Mouse (Mus musculus): ENCODE results near the gene Ifnar1. TPM values are rescaled to one million over a fixed set of nuclear protein-coding genes. Genes with fewer than 3 reads are reported as not detected.

The Ifnar1 gene
- polyA plus RNA-seq, 1 experiment from 2014 or later, result 47.3 TPM

- WGBS, result 65% methylated on average over 5 of the region's 5 CpGs
- H3K9me3 ChIP-seq (replicated peaks; ENCODE audit: control insufficient read depth, low read length), result no peaks in the 10 kb centered on the region
- H3K4me1 ChIP-seq (ENCODE audit: control insufficient read depth, insufficient read depth, low read length), result no peaks in the 10 kb centered on the region
- no peak for ATAC-seq (ENCODE audit: insufficient read depth, low FRiP score)
- H3K4me3 ChIP-seq (replicated peaks; ENCODE audit: low read length), result no peak overlapping the region
- no peak overlapping the region for H3K27ac ChIP-seq (ENCODE audit: low read length)
- H3K36me3 ChIP-seq (ENCODE audit: control insufficient read depth, insufficient read depth, low read length), result no peaks in the 10 kb centered on the region
- peak overlapping the region; percentile 10; the same call in 1 of the 2 replicates for H3K9ac ChIP-seq (ENCODE audit: low read length)
- no peaks in the 10 kb centered on the region for H3K27me3 ChIP-seq (ENCODE audit: control insufficient read depth, insufficient read depth, low read length)
- no peak overlapping the region for H3K4me2 ChIP-seq (ENCODE audit: low read depth, low read length)
Observed at GRCm38 (mm10) chr16:91458976-91459375, 26.1 kb upstream of the Ifnar1 start.

DNA sequence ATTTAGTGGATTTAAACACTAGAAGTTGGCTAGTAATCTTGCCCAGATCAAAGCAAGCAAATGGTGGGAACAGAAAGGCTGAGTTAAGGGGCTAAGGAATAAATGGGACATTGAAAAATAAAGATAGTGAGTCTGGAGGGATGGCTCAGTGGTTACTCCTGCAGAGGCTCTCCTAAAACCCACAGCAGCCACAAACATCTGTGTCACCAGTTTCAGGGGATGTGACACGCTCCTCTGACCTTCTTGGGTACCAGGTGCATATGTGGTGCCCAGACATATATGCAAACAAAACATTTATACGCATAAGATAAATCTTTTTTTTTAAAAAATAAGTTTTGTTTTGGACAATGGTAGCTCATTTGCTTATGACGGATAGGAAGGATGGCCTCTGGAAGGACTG, 25.6 kb upstream of the Ifnar1 start:
- ATAC-seq (ENCODE audit: insufficient read depth, low FRiP score), result no peak
- H3K9ac ChIP-seq (ENCODE audit: low read length), result no peak overlapping the region
- no peak overlapping the region for H3K27ac ChIP-seq (ENCODE audit: low read length)
- H3K4me3 ChIP-seq (replicated peaks; ENCODE audit: low read length), result no peak overlapping the region
- H3K4me2 ChIP-seq (ENCODE audit: low read depth, low read length), result no peak overlapping the region
- no peaks in the 10 kb centered on the region for H3K27me3 ChIP-seq (ENCODE audit: control insufficient read depth, insufficient read depth, low read length)
- H3K9me3 ChIP-seq (replicated peaks; ENCODE audit: control insufficient read depth, low read length), result no peaks in the 10 kb centered on the region
- no peaks in the 10 kb centered on the region for H3K4me1 ChIP-seq (ENCODE audit: control insufficient read depth, insufficient read depth, low read length)
- WGBS, result 87% methylated on average over 3 of the region's 3 CpGs
- no peaks in the 10 kb centered on the region for H3K36me3 ChIP-seq (ENCODE audit: control insufficient read depth, insufficient read depth, low read length)

GRCm38 (mm10) chr16:91459841-91460370, 25.1 kb upstream of the Ifnar1 start:
- Histone ChIP-seq H3K9ac (ENCODE audit: low read length) (no peak overlapping the region), H3K27me3 (ENCODE audit: control insufficient read depth, insufficient read depth, low read length) (no peaks in the 10 kb centered on the region), H3K4me3 (replicated peaks; ENCODE audit: low read length) (no peak overlapping the region), H3K9me3 (replicated peaks; ENCODE audit: control insufficient read depth, low read length) (no peaks in the 10 kb centered on the region), H3K4me2 (ENCODE audit: low read depth, low read length) (no peak overlapping the region), H3K27ac (ENCODE audit: low read length) (no peak overlapping the region), H3K36me3 (ENCODE audit: control insufficient read depth, insufficient read depth, low read length) (no peaks in the 10 kb centered on the region), H3K4me1 (ENCODE audit: control insufficient read depth, insufficient read depth, low read length) (no peaks in the 10 kb centered on the region)
- 71% methylated on average over 11 of the region's 11 CpGs for WGBS
- ATAC-seq (ENCODE audit: insufficient read depth, low FRiP score), result no peak

DNA sequence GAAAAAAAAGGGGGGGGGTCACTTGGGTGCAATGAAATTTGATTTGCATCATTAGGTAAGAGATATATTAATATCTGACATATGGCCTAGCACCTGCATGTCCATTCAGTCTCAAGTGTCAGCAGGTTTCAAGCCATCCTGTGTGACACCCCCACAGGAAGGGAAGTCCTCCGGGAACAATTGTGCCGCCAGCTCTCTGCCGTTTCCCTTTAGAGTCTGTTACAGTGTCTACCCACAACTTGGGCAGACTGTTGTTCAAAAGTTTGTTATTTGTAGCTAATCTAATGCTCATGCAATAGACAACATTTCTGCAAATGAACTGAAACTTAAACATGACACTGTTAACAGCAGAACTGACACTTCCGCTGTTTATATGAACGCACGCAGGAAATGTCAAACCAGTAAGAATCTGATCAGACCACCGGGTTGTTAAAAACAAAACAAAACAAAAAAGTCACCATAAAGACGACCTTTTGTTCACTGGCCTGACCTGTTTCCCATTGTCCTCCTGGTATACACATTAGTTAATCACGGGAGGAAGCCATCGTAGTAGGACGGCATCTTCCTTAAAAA, 23.9 kb upstream of the Ifnar1 start:
- Histone ChIP-seq H3K4me2 (ENCODE audit: low read depth, low read length) (peak overlapping the region; percentile 36; the same call in 1 of the 2 replicates), H3K9me3 (replicated peaks; ENCODE audit: control insufficient read depth, low read length) (no peaks in the 10 kb centered on the region), H3K4me3 (replicated peaks; ENCODE audit: low read length) (no peak overlapping the region), H3K9ac (ENCODE audit: low read length) (no peak overlapping the region), H3K36me3 (ENCODE audit: control insufficient read depth, insufficient read depth, low read length) (no peaks in the 10 kb centered on the region), H3K27me3 (ENCODE audit: control insufficient read depth, insufficient read depth, low read length) (no peaks in the 10 kb centered on the region), H3K4me1 (ENCODE audit: control insufficient read depth, insufficient read depth, low read length) (peaks cover 9% of the 10 kb centered on the region), H3K27ac (ENCODE audit: low read length) (peak overlapping the region; percentile 36; the same call in 1 of the 2 replicates)
- WGBS, result 50% methylated on average over 11 of the region's 11 CpGs
- ATAC-seq (ENCODE audit: insufficient read depth, low FRiP score), result no peak

- peak overlapping the region; percentile 53; the same call in 1 of the 2 replicates for H3K27ac ChIP-seq (ENCODE audit: low read length)
- peaks cover 14% of the 10 kb centered on the region for H3K4me1 ChIP-seq (ENCODE audit: control insufficient read depth, insufficient read depth, low read length)
- H3K36me3 ChIP-seq (ENCODE audit: control insufficient read depth, insufficient read depth, low read length), result no peaks in the 10 kb centered on the region
- no peak overlapping the region for H3K4me3 ChIP-seq (replicated peaks; ENCODE audit: low read length)
- WGBS, result 44% methylated on average over 9 of the region's 9 CpGs
- H3K9ac ChIP-seq (ENCODE audit: low read length), result no peak overlapping the region
- no peaks in the 10 kb centered on the region for H3K9me3 ChIP-seq (replicated peaks; ENCODE audit: control insufficient read depth, low read length)
- H3K27me3 ChIP-seq (ENCODE audit: control insufficient read depth, insufficient read depth, low read length), result no peaks in the 10 kb centered on the region
- H3K4me2 ChIP-seq (ENCODE audit: low read depth, low read length), result no peak overlapping the region
- ATAC-seq (ENCODE audit: insufficient read depth, low FRiP score), result no peak
Observed at GRCm38 (mm10) chr16:91461773-91462181, 23.3 kb upstream of the Ifnar1 start.

DNA sequence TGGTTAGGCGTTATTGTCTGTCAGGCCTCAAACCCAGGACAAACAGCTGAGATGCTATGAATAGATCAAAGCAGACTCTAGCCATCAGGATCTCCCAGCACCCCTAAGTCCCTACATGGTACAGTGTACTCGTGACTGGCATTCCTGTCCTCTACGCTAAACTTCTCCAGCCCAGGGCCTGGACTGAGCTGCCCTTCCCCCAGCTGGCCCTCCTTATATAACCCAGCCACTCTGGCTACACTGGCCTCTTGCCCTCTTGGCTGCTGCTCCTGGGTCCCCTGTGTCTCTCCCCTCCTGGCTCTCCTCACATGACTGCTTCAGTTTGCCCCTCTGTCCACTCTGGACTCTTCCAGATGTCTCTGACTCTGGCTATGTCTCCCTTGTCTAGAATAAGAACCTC, 22.4 kb upstream of the Ifnar1 start:
- Histone ChIP-seq H3K36me3 (ENCODE audit: control insufficient read depth, insufficient read depth, low read length) (no peaks in the 10 kb centered on the region), H3K9me3 (replicated peaks; ENCODE audit: control insufficient read depth, low read length) (no peaks in the 10 kb centered on the region), H3K4me2 (ENCODE audit: low read depth, low read length) (no peak overlapping the region), H3K27me3 (ENCODE audit: control insufficient read depth, insufficient read depth, low read length) (no peaks in the 10 kb centered on the region), H3K4me3 (replicated peaks; ENCODE audit: low read length) (no peak overlapping the region), H3K27ac (ENCODE audit: low read length) (no peak overlapping the region; the same call in 1 of the 2 replicates), H3K4me1 (ENCODE audit: control insufficient read depth, insufficient read depth, low read length) (peaks cover 14% of the 10 kb centered on the region), H3K9ac (ENCODE audit: low read length) (no peak overlapping the region)
- no peak for ATAC-seq (ENCODE audit: insufficient read depth, low FRiP score)
- 73% methylated on average over 3 of the region's 3 CpGs for WGBS

GRCm38 (mm10) chr16:91463400-91463799, 21.6 kb upstream of the Ifnar1 start:
- no peak for ATAC-seq (ENCODE audit: insufficient read depth, low FRiP score)
- Histone ChIP-seq H3K9ac (ENCODE audit: low read length) (no peak overlapping the region), H3K4me2 (ENCODE audit: low read depth, low read length) (no peak overlapping the region), H3K4me1 (ENCODE audit: control insufficient read depth, insufficient read depth, low read length) (peaks cover 14% of the 10 kb centered on the region), H3K4me3 (replicated peaks; ENCODE audit: low read length) (no peak overlapping the region), H3K9me3 (replicated peaks; ENCODE audit: control insufficient read depth, low read length) (0 out of 2 replicates have a peak, but pooled peaks cover 5% of the 10 kb centered on the region), H3K36me3 (ENCODE audit: control insufficient read depth, insufficient read depth, low read length) (no peaks in the 10 kb centered on the region), H3K27me3 (ENCODE audit: control insufficient read depth, insufficient read depth, low read length) (no peaks in the 10 kb centered on the region), H3K27ac (ENCODE audit: low read length) (no peak overlapping the region)
- WGBS, result 80% methylated on average over 2 of the region's 2 CpGs

DNA sequence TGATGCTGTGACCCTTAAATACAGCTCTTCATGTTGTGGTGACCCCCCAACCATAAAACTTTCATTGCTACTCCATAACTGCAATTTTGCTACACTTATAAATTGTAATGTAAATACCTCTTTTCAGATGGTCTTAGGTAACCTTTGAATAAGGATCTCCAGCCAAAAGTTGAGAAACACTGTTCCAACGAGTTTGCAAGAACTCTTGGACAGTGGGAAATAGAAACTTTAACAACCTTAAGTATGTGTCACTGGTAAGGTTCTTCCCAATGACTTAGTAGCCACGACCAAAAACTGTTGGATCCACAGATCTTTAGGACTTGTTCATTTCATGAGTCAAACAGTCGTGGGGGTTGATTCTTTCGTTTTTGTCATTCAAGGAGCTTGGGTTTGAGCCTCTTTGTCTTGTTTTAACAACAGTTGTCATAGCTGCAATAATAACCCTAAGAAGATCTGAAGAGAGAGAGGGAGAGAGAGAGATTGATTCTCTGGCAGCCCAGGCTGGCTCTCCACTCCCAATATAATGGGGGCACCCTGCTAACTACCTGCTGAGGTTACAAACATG, 21.1 kb upstream of the Ifnar1 start:
- Histone ChIP-seq H3K4me3 (replicated peaks; ENCODE audit: low read length) (peak overlapping the region; percentile 68), H3K9me3 (replicated peaks; ENCODE audit: control insufficient read depth, low read length) (0 out of 2 replicates have a peak, but pooled peaks cover 6% of the 10 kb centered on the region), H3K36me3 (ENCODE audit: control insufficient read depth, insufficient read depth, low read length) (no peaks in the 10 kb centered on the region), H3K27me3 (ENCODE audit: control insufficient read depth, insufficient read depth, low read length) (no peaks in the 10 kb centered on the region), H3K9ac (ENCODE audit: low read length) (no peak overlapping the region; the same call in 1 of the 2 replicates), H3K4me2 (ENCODE audit: low read depth, low read length) (peak overlapping the region; percentile 98), H3K27ac (ENCODE audit: low read length) (peak overlapping the region; percentile 87), H3K4me1 (ENCODE audit: control insufficient read depth, insufficient read depth, low read length) (peaks cover 14% of the 10 kb centered on the region)
- no peak for ATAC-seq (ENCODE audit: insufficient read depth, low FRiP score)
- 83% methylated on average over 4 of the region's 4 CpGs for WGBS
